Mouse (Mus musculus): ENCODE results near the gene Misp. TPM values are rescaled to one million over a fixed set of nuclear protein-coding genes. Genes with fewer than 3 reads are reported as not detected.

The Misp gene
- polyA plus RNA-seq, 1 experiment from 2014 or later, result 2.1 TPM

GRCm38 (mm10) chr10:79871845-79872244 lies 51.1 kb downstream of the Misp start:
- H3K4me1 ChIP-seq, result peaks cover 56% of the 10 kb centered on the region
- 93% methylated on average over 8 of the region's 8 CpGs for WGBS

GRCm38 (mm10) chr10:79872862-79873261 lies 52.1 kb downstream of the Misp start:
- peaks cover 28% of the 10 kb centered on the region for H3K36me3 ChIP-seq
- 44% methylated on average over 3 of the region's 3 CpGs for WGBS
- ATAC-seq (ENCODE audit: low FRiP score), result peak; percentile 11; the same call in 1 of the 2 replicates
- H3K4me2 ChIP-seq (replicated peaks), result peak overlapping the region; percentile 81
- H3K27ac ChIP-seq, result peak overlapping the region; percentile 96
- no peaks in the 10 kb centered on the region for H3K27me3 ChIP-seq
- no peaks in the 10 kb centered on the region for H3K9me3 ChIP-seq (replicated peaks)
- H3K9ac ChIP-seq, result peak overlapping the region; percentile 94
- peaks cover 48% of the 10 kb centered on the region for H3K4me1 ChIP-seq
- peak overlapping the region; percentile 60 for H3K4me3 ChIP-seq

More at GRCm38 (mm10) chr10:79871845-79872244, 51.1 kb downstream of the Misp start:
- H3K27ac ChIP-seq, result no peak overlapping the region
- no peak for ATAC-seq (ENCODE audit: low FRiP score)
- peak overlapping the region; percentile 60; the same call in 1 of the 2 replicates for H3K4me3 ChIP-seq
- peaks cover 35% of the 10 kb centered on the region for H3K36me3 ChIP-seq
- peak overlapping the region; percentile 81 for H3K4me2 ChIP-seq (replicated peaks)
- no peaks in the 10 kb centered on the region for H3K9me3 ChIP-seq (replicated peaks)
- no peaks in the 10 kb centered on the region for H3K27me3 ChIP-seq
- H3K9ac ChIP-seq, result no peak overlapping the region; the same call in 1 of the 2 replicates

- Histone ChIP-seq H3K9me3 (replicated peaks) (no peaks in the 10 kb centered on the region), H3K27me3 (no peaks in the 10 kb centered on the region), H3K4me2 (replicated peaks) (peak overlapping the region; percentile 81), H3K4me3 (peak overlapping the region; percentile 60), H3K4me1 (peaks cover 48% of the 10 kb centered on the region), H3K9ac (peak overlapping the region; percentile 94), H3K36me3 (peaks cover 28% of the 10 kb centered on the region), H3K27ac (peak overlapping the region; percentile 96)
- 8% methylated on average over 6 of the region's 6 CpGs for WGBS
- no peak; the same call in 1 of the 2 replicates for ATAC-seq (ENCODE audit: low FRiP score)
Observed at GRCm38 (mm10) chr10:79873313-79873712, 52.5 kb downstream of the Misp start.

GRCm38 (mm10) chr10:79873715-79874289 lies 53.0 kb downstream of the Misp start:
- no peaks in the 10 kb centered on the region for H3K9me3 ChIP-seq (replicated peaks)
- peak overlapping the region; percentile 60 for H3K4me3 ChIP-seq
- 1% methylated on average over 26 of the region's 26 CpGs for WGBS
- H3K27me3 ChIP-seq, result no peaks in the 10 kb centered on the region
- peak overlapping the region; percentile 96 for H3K27ac ChIP-seq
- peak; percentile 47 for ATAC-seq (ENCODE audit: low FRiP score)
- H3K36me3 ChIP-seq, result peaks cover 28% of the 10 kb centered on the region
- peaks cover 48% of the 10 kb centered on the region for H3K4me1 ChIP-seq
- H3K9ac ChIP-seq, result peak overlapping the region; percentile 94
- H3K4me2 ChIP-seq (replicated peaks), result peak overlapping the region; percentile 81

- under 1% methylated on average over 56 of the region's 57 CpGs for WGBS
- peaks cover 23% of the 10 kb centered on the region for H3K36me3 ChIP-seq
- H3K27ac ChIP-seq, result peak within 1 kb of the TSS; percentile 96
- no peaks in the 10 kb centered on the region for H3K27me3 ChIP-seq
- peaks cover 44% of the 10 kb centered on the region for H3K4me1 ChIP-seq
- H3K9me3 ChIP-seq (replicated peaks), result no peaks in the 10 kb centered on the region
- peak within 1 kb of the TSS; percentile 94 for H3K9ac ChIP-seq
- peak; percentile 93 for ATAC-seq (ENCODE audit: low FRiP score)
- H3K4me3 ChIP-seq, result peak within 1 kb of the TSS; percentile 60
- peak within 1 kb of the TSS; percentile 81 for H3K4me2 ChIP-seq (replicated peaks)
Observed at GRCm38 (mm10) chr10:79874290-79874862, 53.6 kb downstream of the Misp start, which contains the start of the genes Prtn3 and Plppr3. Gene Prtn3, plus strand, starts transcription at chr10:79874476. Gene Plppr3, minus strand, starts transcription at chr10:79874634.

- no peak overlapping the region for H3K4me2 ChIP-seq (replicated peaks)
- no peaks in the 10 kb centered on the region for H3K36me3 ChIP-seq
- no peak overlapping the region for H3K9ac ChIP-seq
- peaks cover 31% of the 10 kb centered on the region for H3K4me1 ChIP-seq
- no peak for ATAC-seq (ENCODE audit: low FRiP score)
- no peaks in the 10 kb centered on the region for H3K9me3 ChIP-seq (replicated peaks)
- 33% methylated on average over 1 of the region's 1 CpGs for WGBS
- H3K27ac ChIP-seq, result no peak overlapping the region
- peaks cover 22% of the 10 kb centered on the region for H3K27me3 ChIP-seq
- H3K4me3 ChIP-seq, result no peak overlapping the region
Observed at GRCm38 (mm10) chr10:79877174-79877573, 56.4 kb downstream of the Misp start.

GRCm38 (mm10) chr10:79877757-79878156 lies 57.0 kb downstream of the Misp start:
- H3K27me3 ChIP-seq, result peaks cover 27% of the 10 kb centered on the region
- no peak overlapping the region for H3K27ac ChIP-seq

GRCm38 (mm10) chr10:79879527-79879926 lies 58.7 kb downstream of the Misp start:
- Histone ChIP-seq H3K4me3 (no peak overlapping the region), H3K4me2 (replicated peaks) (no peak overlapping the region), H3K36me3 (no peaks in the 10 kb centered on the region), H3K9me3 (replicated peaks) (no peaks in the 10 kb centered on the region), H3K9ac (no peak overlapping the region), H3K27ac (no peak overlapping the region), H3K4me1 (peaks cover 28% of the 10 kb centered on the region), H3K27me3 (peaks cover 43% of the 10 kb centered on the region)
- no peak for ATAC-seq (ENCODE audit: low FRiP score)
- 29% methylated on average over 3 of the region's 3 CpGs for WGBS

More at GRCm38 (mm10) chr10:79877757-79878156, 57.0 kb downstream of the Misp start:
- no peaks in the 10 kb centered on the region for H3K36me3 ChIP-seq
- H3K9ac ChIP-seq, result no peak overlapping the region
- H3K9me3 ChIP-seq (replicated peaks), result no peaks in the 10 kb centered on the region
- no peak overlapping the region for H3K4me3 ChIP-seq
- no peak for ATAC-seq (ENCODE audit: low FRiP score)
- H3K4me2 ChIP-seq (replicated peaks), result no peak overlapping the region
- 42% methylated on average over 12 of the region's 12 CpGs for WGBS
- H3K4me1 ChIP-seq, result peaks cover 29% of the 10 kb centered on the region

Small RNAs within 50 kb of the gene (microRNA-seq; reads per million reads assigned to microRNA genes)
- not detected for gene Mir6910

Other genes with a start within 250 kb of the Misp start
- not detected in 2 replicates for gene Theg, start 233.7 kb upstream of the Misp start, polyA plus RNA-seq (2016; fragmentation: Nextera tagmentation; extraction: Ambion mirVana)
- 0.08 TPM in 1 of 2 replicates, not detected in the other for gene C2cd4c, start 207.0 kb upstream of the Misp start, polyA plus RNA-seq (2016; fragmentation: Nextera tagmentation; extraction: Ambion mirVana)
- 30.3 and 33.0 TPM in 2 replicates for gene Shc2, start 183.1 kb upstream of the Misp start, polyA plus RNA-seq (2016; fragmentation: Nextera tagmentation; extraction: Ambion mirVana)
- not detected in 2 replicates for gene Odf3l2, start 175.3 kb upstream of the Misp start, polyA plus RNA-seq (2016; fragmentation: Nextera tagmentation; extraction: Ambion mirVana)
- gene Madcam1, start 156.4 kb upstream of the Misp start, polyA plus RNA-seq (2016; fragmentation: Nextera tagmentation; extraction: Ambion mirVana), result 2.9 and 3.2 TPM in 2 replicates
- gene Tpgs1, start 151.6 kb upstream of the Misp start, polyA plus RNA-seq (2016; fragmentation: Nextera tagmentation; extraction: Ambion mirVana), result 68.1 and 69.4 TPM in 2 replicates
- gene Cdc34, start 138.8 kb upstream of the Misp start, polyA plus RNA-seq (2016; fragmentation: Nextera tagmentation; extraction: Ambion mirVana), result 121 and 124 TPM in 2 replicates
- gene Gzmm, start 132.0 kb upstream of the Misp start, polyA plus RNA-seq (2016; fragmentation: Nextera tagmentation; extraction: Ambion mirVana), result 1.2 and 1.3 TPM in 2 replicates
- 658 and 661 TPM in 2 replicates for gene Bsg, start 116.5 kb upstream of the Misp start, polyA plus RNA-seq (2016; fragmentation: Nextera tagmentation; extraction: Ambion mirVana)
- gene Hcn2, start 104.4 kb upstream of the Misp start, polyA plus RNA-seq (2016; fragmentation: Nextera tagmentation; extraction: Ambion mirVana), result 0.45 and 0.48 TPM in 2 replicates
- gene Polrmt, start 74.4 kb upstream of the Misp start, polyA plus RNA-seq (2016; fragmentation: Nextera tagmentation; extraction: Ambion mirVana), result 42.7 and 47.5 TPM in 2 replicates
- 0.42 and 0.72 TPM in 2 replicates for gene Fgf22, start 65.9 kb upstream of the Misp start, polyA plus RNA-seq (2016; fragmentation: Nextera tagmentation; extraction: Ambion mirVana)
- 103 and 108 TPM in 2 replicates for gene Rnf126, start 54.0 kb upstream of the Misp start, polyA plus RNA-seq (2016; fragmentation: Nextera tagmentation; extraction: Ambion mirVana)
- 2.3 and 2.7 TPM in 2 replicates for gene Fstl3, start 43.7 kb upstream of the Misp start, polyA plus RNA-seq (2016; fragmentation: Nextera tagmentation; extraction: Ambion mirVana)
- 0.23 and 0.30 TPM in 2 replicates for gene Prss57, start 30.0 kb upstream of the Misp start, polyA plus RNA-seq (2016; fragmentation: Nextera tagmentation; extraction: Ambion mirVana)
- gene Palm, start 27.4 kb upstream of the Misp start, polyA plus RNA-seq (2016; fragmentation: Nextera tagmentation; extraction: Ambion mirVana), result 189 and 198 TPM in 2 replicates
- gene Ptbp1, start 33.4 kb downstream of the Misp start, polyA plus RNA-seq (2016; fragmentation: Nextera tagmentation; extraction: Ambion mirVana), result 201 and 211 TPM in 2 replicates
- 11.8 and 14.1 TPM in 2 replicates for gene Prtn3, start 53.5 kb downstream of the Misp start, polyA plus RNA-seq (2016; fragmentation: Nextera tagmentation; extraction: Ambion mirVana)
- gene Plppr3, start 53.6 kb downstream of the Misp start, polyA plus RNA-seq (2016; fragmentation: Nextera tagmentation; extraction: Ambion mirVana), result 289 and 290 TPM in 2 replicates
- gene Elane, start 65.3 kb downstream of the Misp start, polyA plus RNA-seq (2016; fragmentation: Nextera tagmentation; extraction: Ambion mirVana), result 0.56 TPM in 1 of 2 replicates, not detected in the other
- gene Cfd, start 69.9 kb downstream of the Misp start, polyA plus RNA-seq (2016; fragmentation: Nextera tagmentation; extraction: Ambion mirVana), result not detected in 2 replicates
- gene Med16, start 87.9 kb downstream of the Misp start, polyA plus RNA-seq (2016; fragmentation: Nextera tagmentation; extraction: Ambion mirVana), result 63.3 and 70.0 TPM in 2 replicates
- 25.5 and 54.9 TPM in 2 replicates for gene Gm26602, start 89.9 kb downstream of the Misp start, polyA plus RNA-seq (2016; fragmentation: Nextera tagmentation; extraction: Ambion mirVana)
- 1.2 and 1.6 TPM in 2 replicates for gene Kiss1r, start 96.0 kb downstream of the Misp start, polyA plus RNA-seq (2016; fragmentation: Nextera tagmentation; extraction: Ambion mirVana)
- 173 and 184 TPM in 2 replicates for gene R3hdm4, start 100.2 kb downstream of the Misp start, polyA plus RNA-seq (2016; fragmentation: Nextera tagmentation; extraction: Ambion mirVana)
- 4.7 and 5.3 TPM in 2 replicates for gene Arid3a, start 106.1 kb downstream of the Misp start, polyA plus RNA-seq (2016; fragmentation: Nextera tagmentation; extraction: Ambion mirVana)
- gene Wdr18, start 139.2 kb downstream of the Misp start, polyA plus RNA-seq (2016; fragmentation: Nextera tagmentation; extraction: Ambion mirVana), result 89.4 and 100 TPM in 2 replicates
- gene Grin3b, start 149.7 kb downstream of the Misp start, polyA plus RNA-seq (2016; fragmentation: Nextera tagmentation; extraction: Ambion mirVana), result 0.23 and 0.44 TPM in 2 replicates
- 23.1 and 25.5 TPM in 2 replicates for gene Tmem259, start 163.3 kb downstream of the Misp start, polyA plus RNA-seq (2016; fragmentation: Nextera tagmentation; extraction: Ambion mirVana)
- gene Cnn2, start 167.6 kb downstream of the Misp start, polyA plus RNA-seq (2016; fragmentation: Nextera tagmentation; extraction: Ambion mirVana), result 178 and 204 TPM in 2 replicates
- gene Abca7, start 175.5 kb downstream of the Misp start, polyA plus RNA-seq (2016; fragmentation: Nextera tagmentation; extraction: Ambion mirVana), result 6.9 and 7.7 TPM in 2 replicates
- 8.7 and 8.9 TPM in 2 replicates for gene Arhgap45, start 195.7 kb downstream of the Misp start, polyA plus RNA-seq (2016; fragmentation: Nextera tagmentation; extraction: Ambion mirVana)
- 163 and 171 TPM in 2 replicates for gene Polr2e, start 218.8 kb downstream of the Misp start, polyA plus RNA-seq (2016; fragmentation: Nextera tagmentation; extraction: Ambion mirVana)
- 449 and 484 TPM in 2 replicates for gene Gpx4, start 226.2 kb downstream of the Misp start, polyA plus RNA-seq (2016; fragmentation: Nextera tagmentation; extraction: Ambion mirVana)

Data from hindbrain, embryonic 12.5 days (tissue).